In genomic region chr14:121644302-121644701, GRCm38 (mm10) we compare ENCODE assay signal across 19 mouse cellular contexts.
DNase-seq lines count a peak whose midpoint lies in the region; ATAC-seq and TF ChIP-seq lines count a peak whose summit lies in the region.
"Had no signal": no experiment of that assay in that cellular context is flagged by ENCODE, and none has a peak within 500 bp of the region (broad histone marks: within the 10 kb centered on the region; RNA-seq: fewer than 3 reads in every experiment).

No protein-coding gene starts in this region.

- no peaks in the 10 kb centered on the region for H3K9me3 ChIP-seq in forebrain, embryonic 16.5 days (ENCODE audit: control insufficient read depth, low read length)
- H3K9me3 ChIP-seq in forebrain, embryonic 14.5 days (replicated peaks; ENCODE audit: control insufficient read depth, low read length): no peaks in the 10 kb centered on the region
- H3K9me3 ChIP-seq: embryonic facial prominence, embryonic 10.5 days; embryonic facial prominence, embryonic 12.5 days; forebrain, embryonic 13.5 days; G1E had no signal

- H3K9ac ChIP-seq in forebrain, embryonic 16.5 days (replicated peaks; ENCODE audit: low read depth, low read length): no peak overlapping the region
- no peak overlapping the region for H3K9ac ChIP-seq in forebrain, embryonic 14.5 days (ENCODE audit: low read length)
- H3K9ac ChIP-seq: embryonic facial prominence, embryonic 12.5 days; forebrain, embryonic 13.5 days; forebrain, postnatal 0 days had no signal

- no peaks in the 10 kb centered on the region for H3K4me1 ChIP-seq in forebrain, embryonic 16.5 days (replicated peaks; ENCODE audit: control insufficient read depth, insufficient read depth, low read length)
- H3K4me1 ChIP-seq in forebrain, embryonic 14.5 days (ENCODE audit: control insufficient read depth, insufficient read depth, low read length): no peaks in the 10 kb centered on the region
- H3K4me1 ChIP-seq: forebrain, embryonic 13.5 days had no signal

- H3K4me2 ChIP-seq in forebrain, embryonic 16.5 days (ENCODE audit: low read length): no peak overlapping the region
- H3K4me2 ChIP-seq in forebrain, embryonic 14.5 days (ENCODE audit: low read length): no peak overlapping the region
- H3K4me2 ChIP-seq: embryonic facial prominence, embryonic 12.5 days; forebrain, embryonic 13.5 days had no signal

- TF ChIP-seq CTCF in layer of hippocampus, adult 2 months (conservative IDR thresholded peaks at IDR 0.05): no peak

- no peak overlapping the region for H3K4me3 ChIP-seq in forebrain, embryonic 16.5 days (replicated peaks; ENCODE audit: low read length)
- H3K4me3 ChIP-seq in forebrain, embryonic 14.5 days (ENCODE audit: low read depth, low read length): no peak overlapping the region
- H3K4me3 ChIP-seq in layer of hippocampus, adult 2 months: no peak overlapping the region
- H3K4me3 ChIP-seq: embryonic facial prominence, embryonic 10.5 days; embryonic facial prominence, embryonic 12.5 days; forebrain, embryonic 13.5 days had no signal

- H3K27me3 ChIP-seq in forebrain, embryonic 16.5 days (replicated peaks; ENCODE audit: control insufficient read depth, insufficient read depth, low read length): no peaks in the 10 kb centered on the region
- H3K27me3 ChIP-seq in forebrain, embryonic 14.5 days (replicated peaks; ENCODE audit: control insufficient read depth, insufficient read depth, low read length): no peaks in the 10 kb centered on the region
- H3K27me3 ChIP-seq: embryonic facial prominence, embryonic 12.5 days; forebrain, embryonic 13.5 days had no signal

- ATAC-seq in forebrain, embryonic 16.5 days: peak; percentile 20; the same call in 1 of the 2 replicates
- ATAC-seq in forebrain, embryonic 14.5 days: no peak
- ATAC-seq: forebrain, embryonic 13.5 days; forebrain, postnatal 0 days had no signal

- no peaks in the 10 kb centered on the region for H3K36me3 ChIP-seq in forebrain, embryonic 16.5 days (ENCODE audit: control insufficient read depth, insufficient read depth)
- H3K36me3 ChIP-seq in forebrain, embryonic 14.5 days (ENCODE audit: control insufficient read depth, insufficient read depth, low read length): no peaks in the 10 kb centered on the region

- no peak for DNase-seq in forebrain, embryonic 14.5 days (ENCODE audit: low spot score)
- DNase-seq in layer of hippocampus, adult 2 months (ENCODE audit: low spot score in 2 of 2): no peak
- no peak for DNase-seq in layer of hippocampus, adult 8-10 months (ENCODE audit: low spot score in 2 of 2)
- peak; percentile 80 for DNase-seq in Muller cell, postnatal 12 days (ENCODE audit: inconsistent ontology term)
- no peak for DNase-seq in yolk sac, embryonic 10.5 days (ENCODE audit: low spot score)
- DNase-seq: adrenal gland, adult 2 months; adrenal gland, postnatal 10 days; adrenal gland, postnatal 25 days; cerebellum, adult 11-12 months; cerebellum, adult 2 months; cerebellum, adult 9-10 months; cerebellum, postnatal 10 days; cerebellum, postnatal 25 days; forebrain, postnatal 0 days had no signal

- no peak overlapping the region for H3K27ac ChIP-seq in forebrain, embryonic 16.5 days (ENCODE audit: low read length)
- H3K27ac ChIP-seq in forebrain, embryonic 14.5 days (ENCODE audit: low read depth, low read length): no peak overlapping the region
- H3K27ac ChIP-seq in layer of hippocampus, adult 2 months: peak overlapping the region; percentile 36; the same call in 1 of the 2 replicates
- H3K27ac ChIP-seq: embryonic facial prominence, embryonic 10.5 days; embryonic facial prominence, embryonic 12.5 days; forebrain, embryonic 13.5 days had no signal

- 57% methylated on average over 2 of the region's 2 CpGs for WGBS in forebrain, embryonic 16.5 days
- 75% methylated on average over 2 of the region's 2 CpGs for WGBS in forebrain, embryonic 14.5 days
